Mouse (Mus musculus) neural tube, embryonic 11.5 days (tissue): ENCODE data around the gene Pccb. TPM values are rescaled to one million over a fixed set of nuclear protein-coding genes. Genes with fewer than 3 reads are reported as not detected.

Experiments
- ATAC-seq: fragments of 200-750 bp; cut with Nextera tagmentation; 2 replicates; pipeline ENCODE4 v1.8.0; 2017; ENCODE audit warnings: moderate number of reproducible peaks, mild to moderate bottlenecking, moderate TSS enrichment, moderate library complexity; ENCODE audit not compliant: insufficient read depth, low FRiP score, low TSS enrichment
- DNase-seq: peaks from one replicate; pipeline ENCODE4 v3.0.0-alpha.2; 2015; ENCODE audit warnings: low spot score
- H3K27ac ChIP-seq: fragments of 300-500 bp; sonication (generic); 2 replicates; pipeline ENCODE4 v1.5.1; 2014; ENCODE audit warnings: low read depth, mild to moderate bottlenecking, low read length
- H3K27me3 ChIP-seq: fragments of 300-500 bp; sonication (generic); 2 replicates; pipeline ENCODE4 v1.6.1; 2014; ENCODE audit warnings: mild to moderate bottlenecking, low read length, mixed read lengths; ENCODE audit not compliant: control insufficient read depth, insufficient read depth
- H3K36me3 ChIP-seq: fragments of 300-500 bp; sonication (generic); 2 replicates; pipeline ENCODE4 v1.6.1; 2014; ENCODE audit warnings: mild to moderate bottlenecking, low read length, moderate library complexity, mixed read lengths; ENCODE audit not compliant: control insufficient read depth, insufficient read depth
- H3K4me1 ChIP-seq: fragments of 300-500 bp; sonication (generic); 2 replicates; pipeline ENCODE4 v1.6.1; 2014; ENCODE audit warnings: low read length, mixed read lengths; ENCODE audit not compliant: control insufficient read depth, insufficient read depth
- H3K4me2 ChIP-seq: fragments of 300-500 bp; sonication (generic); 2 replicates; pipeline ENCODE4 v1.6.1; 2014; ENCODE audit warnings: low read depth, mild to moderate bottlenecking, moderate library complexity
- H3K4me3 ChIP-seq: fragments of 300-500 bp; sonication (generic); 2 replicates; pipeline ENCODE4 v1.5.1; 2014; ENCODE audit warnings: low read depth, low read length
- H3K9ac ChIP-seq: fragments of 300-500 bp; sonication (generic); 2 replicates; pipeline ENCODE4 v1.6.1; 2014; ENCODE audit warnings: mild to moderate bottlenecking, low read length
- H3K9me3 ChIP-seq: fragments of 300-500 bp; sonication (generic); 2 replicates; pipeline ENCODE4 v1.6.1; 2016; ENCODE audit warnings: low read length; ENCODE audit not compliant: control insufficient read depth
- whole genome bisulfite sequencing: fragments of 180-500 bp; shearing (Covaris S2); extraction: QIAGEN DNeasy Blood & Tissue Kit; methylation state at CpG from one replicate; pipeline ENCODE4 v1.1.7; 2014; 5-methylcytosine and 5-hydroxymethylcytosine counted together
- polyA plus RNA-seq: library from polyadenylated mRNA; unstranded; fragments of >200 nt; fragmentation: Nextera tagmentation; extraction: Ambion mirVana; gene quantifications from 2 replicates; pipeline ENCODE4 v1.2.1, GENCODE M21; 2014

Pccb gene
- polyA plus RNA-seq, 1 experiment from 2014 or later = 14.1 TPM

GRCm38 (mm10) chr9:100987006-100987405 is 47.7 kb downstream of the Pccb start:
- 94% methylated on average over 5 of the region's 5 CpGs for WGBS
- Histone ChIP-seq H3K9ac (no peak overlapping the region), H3K9me3 (no peaks in the 10 kb centered on the region), H3K4me1 (no peaks in the 10 kb centered on the region), H3K4me3 (no peak overlapping the region), H3K27ac (no peak overlapping the region), H3K27me3 (no peaks in the 10 kb centered on the region), H3K36me3 (peaks cover 2% of the 10 kb centered on the region; the same call in 1 of the 2 replicates), H3K4me2 (no peak overlapping the region)
- no peak for ATAC-seq
- DNase-seq = no peak

- Histone ChIP-seq H3K4me3 (no peak overlapping the region), H3K9ac (no peak overlapping the region), H3K9me3 (no peaks in the 10 kb centered on the region), H3K36me3 (peaks cover 2% of the 10 kb centered on the region; the same call in 1 of the 2 replicates), H3K4me2 (no peak overlapping the region), H3K27ac (no peak overlapping the region), H3K27me3 (no peaks in the 10 kb centered on the region), H3K4me1 (no peaks in the 10 kb centered on the region)
- no peak for DNase-seq
- no peak for ATAC-seq
- WGBS = 97% methylated on average over 25 of the region's 25 CpGs
These were observed 50.1 kb downstream of the Pccb start for GRCm38 (mm10) chr9:100984381-100985310.

GRCm38 (mm10) chr9:100982786-100983185 is 51.9 kb downstream of the Pccb start:
- ATAC-seq = no peak
- WGBS = 97% methylated on average over 7 of the region's 7 CpGs
- Histone ChIP-seq H3K4me2 (no peak overlapping the region), H3K4me1 (no peaks in the 10 kb centered on the region), H3K36me3 (peaks cover 2% of the 10 kb centered on the region; the same call in 1 of the 2 replicates), H3K27me3 (no peaks in the 10 kb centered on the region), H3K4me3 (no peak overlapping the region), H3K9ac (no peak overlapping the region), H3K9me3 (no peaks in the 10 kb centered on the region), H3K27ac (no peak overlapping the region)
- no peak for DNase-seq

GRCm38 (mm10) chr9:100979260-100979659 is 55.4 kb downstream of the Pccb start:
- Histone ChIP-seq H3K27me3 (no peaks in the 10 kb centered on the region), H3K27ac (no peak overlapping the region), H3K36me3 (no peaks in the 10 kb centered on the region), H3K4me2 (no peak overlapping the region), H3K9ac (no peak overlapping the region), H3K4me1 (no peaks in the 10 kb centered on the region), H3K4me3 (no peak overlapping the region), H3K9me3 (no peaks in the 10 kb centered on the region)
- no peak for DNase-seq
- no peak for ATAC-seq
- 82% methylated on average over 5 of the region's 5 CpGs for WGBS

- H3K27ac ChIP-seq = no peak overlapping the region
- H3K36me3 ChIP-seq = no peaks in the 10 kb centered on the region
- ATAC-seq (no peak), DNase-seq (no peak)
- no peak overlapping the region for H3K4me3 ChIP-seq
- H3K9me3 ChIP-seq = no peaks in the 10 kb centered on the region
- WGBS = 93% methylated on average over 5 of the region's 5 CpGs
- H3K27me3 ChIP-seq = no peaks in the 10 kb centered on the region
- no peak overlapping the region for H3K9ac ChIP-seq
- no peak overlapping the region for H3K4me2 ChIP-seq
- H3K4me1 ChIP-seq = no peaks in the 10 kb centered on the region
These were observed 56.0 kb downstream of the Pccb start for GRCm38 (mm10) chr9:100978666-100979065.

- no peak overlapping the region for H3K4me2 ChIP-seq
- ATAC-seq = no peak
- 88% methylated on average over 2 of the region's 2 CpGs for WGBS
These were observed 65.2 kb downstream of the Pccb start for GRCm38 (mm10) chr9:100969461-100969860.

GRCm38 (mm10) chr9:100964106-100964505 is 70.6 kb downstream of the Pccb start:
- Histone ChIP-seq H3K9ac (no peak overlapping the region), H3K4me2 (no peak overlapping the region), H3K27me3 (no peaks in the 10 kb centered on the region), H3K4me1 (no peaks in the 10 kb centered on the region), H3K36me3 (no peaks in the 10 kb centered on the region), H3K27ac (no peak overlapping the region), H3K4me3 (no peak overlapping the region), H3K9me3 (no peaks in the 10 kb centered on the region)
- DNase-seq (no peak), ATAC-seq (no peak)
- 83% methylated on average over 4 of the region's 4 CpGs for WGBS

More at GRCm38 (mm10) chr9:100969461-100969860, 65.2 kb downstream of the Pccb start:
- Histone ChIP-seq H3K4me3 (no peak overlapping the region), H3K9ac (no peak overlapping the region), H3K27me3 (no peaks in the 10 kb centered on the region), H3K9me3 (no peaks in the 10 kb centered on the region), H3K27ac (no peak overlapping the region), H3K36me3 (no peaks in the 10 kb centered on the region), H3K4me1 (no peaks in the 10 kb centered on the region)
- no peak for DNase-seq

GRCm38 (mm10) chr9:100963428-100963912 is 71.2 kb downstream of the Pccb start:
- Histone ChIP-seq H3K27me3 (no peaks in the 10 kb centered on the region), H3K4me3 (no peak overlapping the region), H3K27ac (no peak overlapping the region), H3K4me2 (no peak overlapping the region), H3K9ac (no peak overlapping the region), H3K36me3 (no peaks in the 10 kb centered on the region), H3K9me3 (no peaks in the 10 kb centered on the region), H3K4me1 (no peaks in the 10 kb centered on the region)
- 94% methylated on average over 1 of the region's 1 CpGs for WGBS
- DNase-seq = no peak
- no peak for ATAC-seq
